Mouse (Mus musculus): ENCODE data around the gene Garnl3. TPM values are rescaled to one million over a fixed set of nuclear protein-coding genes. Genes with fewer than 3 reads are reported as not detected.
A peak's percentile ranks its signal among the peaks of the same experiment; 100 is the strongest.

Gene Garnl3
- total and polyA plus RNA-seq, 3 experiments = 0.08 to 0.19 TPM; not detected in 1

GRCm38 (mm10) chr2:32966689-32967631 is 164.5 kb downstream of the Garnl3 start (continued):
- TF ChIP-seq MEF2A (IDR thresholded peaks at IDR 0.05; ENCODE audit: borderline replicate concordance, low read depth, low read length) (peak; percentile 57; the same call in 1 of the 2 replicates), MYC (IDR thresholded peaks at IDR 0.05; ENCODE audit: low read depth, low read length) (peak; percentile 85), SMC3 (IDR thresholded peaks at IDR 0.05; ENCODE audit: low read depth, low read length) (peak; percentile 34), MAX (IDR thresholded peaks at IDR 0.05; ENCODE audit: low read length) (peak; percentile 94), USF2 (conservative IDR thresholded peaks at IDR 0.05; ENCODE audit: low read depth, low read length) (peak; percentile 49), RAD21 (IDR thresholded peaks at IDR 0.05; ENCODE audit: low read depth, low read length) (peak; percentile 64), CTCF (conservative IDR thresholded peaks at IDR 0.05 in 1 of 2, IDR thresholded peaks at IDR 0.05 in 1 of 2; ENCODE audit: low read depth in 2 of 2, low read length in 2 of 2) (peak; percentile 31 to 71; a peak in 2 of 4 replicates), BHLHE40 (IDR thresholded peaks at IDR 0.05; ENCODE audit: low read depth, low read length) (peak; percentile 95), MXI1 (IDR thresholded peaks at IDR 0.05; ENCODE audit: low read depth, low read length) (peak; percentile 89), ZNF384 (IDR thresholded peaks at IDR 0.05; ENCODE audit: low read depth, low read length) (no peak), PAX5 (IDR thresholded peaks at IDR 0.05; ENCODE audit: low read length) (no peak), ZMIZ1 (IDR thresholded peaks at IDR 0.05; ENCODE audit: low read depth, low read length) (peak; percentile 90), UBTF (IDR thresholded peaks at IDR 0.05; ENCODE audit: low read depth, low read length) (peak; percentile 67), CHD1 (IDR thresholded peaks at IDR 0.05; ENCODE audit: low read depth, low read length) (no peak), ZKSCAN1 (IDR thresholded peaks at IDR 0.05; ENCODE audit: borderline replicate concordance, low read depth, low read length) (no peak), SIN3A (IDR thresholded peaks at IDR 0.05; ENCODE audit: low read length) (peak; percentile 88; the same call in 1 of the 2 replicates), EP300 (IDR thresholded peaks at IDR 0.05; ENCODE audit: low read length) (no peak), ELF1 (IDR thresholded peaks at IDR 0.05; ENCODE audit: low read depth, low read length) (peak; percentile 95), HCFC1 (IDR thresholded peaks at IDR 0.05; ENCODE audit: low read depth, low read length) (peak; percentile 90), ZC3H11A (IDR thresholded peaks at IDR 0.05; ENCODE audit: low read depth, low read length) (no peak), RCOR1 (conservative IDR thresholded peaks at IDR 0.05; ENCODE audit: low read depth, low read length) (peak; percentile 79)

GRCm38 (mm10) chr2:32966184-32966688 is 165.2 kb downstream of the Garnl3 start:
- H3K4me3 ChIP-seq (replicated peaks in 1 of 3; ENCODE audit: low read depth in 2 of 3, low read length in 2 of 3, poor library complexity in 1 of 3) = peak overlapping the region; percentile 71 to 85 (median 83)
- in situ Hi-C loops (cut with MboI; ENCODE audit: low pct_ligation_motif_present, low pct_unique_long_range_greater_than_20kb, low sequenced_read_pairs) = no loop called here
- peaks cover 34% of the 10 kb centered on the region for H3K79me2 ChIP-seq (replicated peaks; ENCODE audit: control insufficient read depth, extremely low read depth, insufficient read depth, poor library complexity, severe bottlenecking)
- H3K4me2 ChIP-seq (ENCODE audit: insufficient read depth, low read depth, poor library complexity, severe bottlenecking) = peak overlapping the region; percentile 44; the same call in 1 of the 2 replicates
- peak; percentile 68 for DNase-seq (ENCODE audit: extremely low read depth)
- H3K36me3 ChIP-seq (replicated peaks in 1 of 2; ENCODE audit: control insufficient read depth in 1 of 2, insufficient read depth in 1 of 2, low read length in 1 of 2) = peaks cover 27 to 51% of the 10 kb centered on the region in 2 experiments
- H3K4me1 ChIP-seq (ENCODE audit: control insufficient read depth in 1 of 2, insufficient read depth in 2 of 2) = peaks cover 2 to 34% of the 10 kb centered on the region in 2 experiments; a peak in 3 of 4 replicates
- peak overlapping the region; percentile 88 for H3K27ac ChIP-seq (ENCODE audit: insufficient read depth, low read depth)
- peak overlapping the region; percentile 82 for H3K9ac ChIP-seq (ENCODE audit: insufficient read depth, low read depth)
- no peaks in the 10 kb centered on the region for H3K27me3 ChIP-seq (replicated peaks)
- no peaks in the 10 kb centered on the region for H3K9me3 ChIP-seq (replicated peaks; ENCODE audit: low read length)
- TF ChIP-seq POLR2AphosphoS2 (IDR thresholded peaks at IDR 0.05; ENCODE audit: low read depth, low read length) = peak; percentile 2; the same call in 1 of the 2 replicates
- TF ChIP-seq IRF4 (IDR thresholded peaks at IDR 0.05; ENCODE audit: low read depth, low read length) = no peak
- 0 out of 2 replicates have a peak, but pooled peaks have one; percentile 18 for TF ChIP-seq EP300 (IDR thresholded peaks at IDR 0.05; ENCODE audit: low read length)
- dilution Hi-C loops (cut with MboI; ENCODE audit: extremely low pct_ligation_motif_present, extremely low pct_unique_long_range_greater_than_20kb, low sequenced_read_pairs) = no loop called here

Data from CH12.LX (cell line).